Mouse (Mus musculus): Measurements from ENCODE around the gene Trpc4ap.

DNA sequence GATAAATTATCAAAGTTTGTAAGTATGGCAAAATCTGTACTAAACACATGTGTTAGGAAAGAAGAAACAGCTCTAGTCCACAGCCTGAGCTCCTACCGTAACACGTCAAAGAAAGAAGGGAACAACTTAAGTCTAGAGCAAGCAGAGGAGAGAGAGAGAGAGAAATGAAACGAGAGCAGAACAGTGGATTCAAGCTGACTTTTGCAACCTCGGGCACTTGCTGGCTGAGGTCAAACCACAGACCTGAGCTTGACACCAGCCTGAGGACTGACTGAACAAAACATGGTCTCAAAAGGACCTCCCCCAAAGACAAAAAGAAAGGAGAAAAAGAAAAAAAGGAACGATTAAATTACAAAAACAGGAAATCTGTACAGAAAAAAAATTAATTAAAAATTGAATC is 11.6 kb downstream of the Trpc4ap start:
- TF ChIP-seq CTCF (IDR thresholded peaks at IDR 0.05; ENCODE audit: low read depth, low read length), result no peak
- TF ChIP-seq POLR2A (IDR thresholded peaks at IDR 0.05; ENCODE audit: extremely low read depth, insufficient read depth, low read length), result no peak
